Mouse (Mus musculus) embryonic facial prominence, embryonic 12.5 days (tissue): Measurements from ENCODE around the gene Ptprn2. TPM values are rescaled to one million over a fixed set of nuclear protein-coding genes. Genes with fewer than 3 reads are reported as not detected.

Source experiments
- ATAC-seq: fragments of 200-750 bp; cut with Nextera tagmentation; 2 replicates; pipeline ENCODE4 v1.8.0; 2017; ENCODE audit not compliant: insufficient number of reproducible peaks, insufficient read depth, low FRiP score, low TSS enrichment
- H3K27ac ChIP-seq: fragments of 300-500 bp; sonication (generic); 2 replicates; pipeline ENCODE4 v1.5.1; 2016; ENCODE audit warnings: mild to moderate bottlenecking
- H3K27me3 ChIP-seq: fragments of 300-500 bp; sonication (generic); 2 replicates; pipeline ENCODE4 v1.6.1; 2016; ENCODE audit warnings: mild to moderate bottlenecking, moderate library complexity
- H3K36me3 ChIP-seq: fragments of 300-500 bp; sonication (generic); 2 replicates; pipeline ENCODE4 v1.6.1; 2016; ENCODE audit warnings: mild to moderate bottlenecking
- H3K4me1 ChIP-seq: fragments of 300-500 bp; sonication (generic); 2 replicates; pipeline ENCODE4 v1.6.1; 2016
- H3K4me2 ChIP-seq: fragments of 300-500 bp; sonication (generic); replicated peaks from 2 replicates; pipeline ENCODE4 v1.6.1; 2016; ENCODE audit warnings: mild to moderate bottlenecking, moderate library complexity
- H3K4me3 ChIP-seq: fragments of 300-500 bp; sonication (generic); 2 replicates; pipeline ENCODE4 v1.5.1; 2016; ENCODE audit warnings: mild to moderate bottlenecking
- H3K9ac ChIP-seq: fragments of 300-500 bp; sonication (generic); 2 replicates; pipeline ENCODE4 v1.6.1; 2016; ENCODE audit warnings: mild to moderate bottlenecking, moderate library complexity
- H3K9me3 ChIP-seq: fragments of 300-500 bp; sonication (generic); 2 replicates; pipeline ENCODE4 v1.6.1; 2016; ENCODE audit warnings: mild to moderate bottlenecking, moderate library complexity
- WGBS: fragments of 180-500 bp; shearing (Covaris S2); methylation state at CpG from one replicate; pipeline ENCODE4 v1.1.7; 2016; 5-methylcytosine and 5-hydroxymethylcytosine counted together
- polyA plus RNA-seq: library from polyadenylated mRNA; unstranded; fragments of >200 nt; fragmentation: Nextera tagmentation; extraction: Ambion mirVana; gene quantifications from 2 replicates; pipeline ENCODE4 v1.2.1, GENCODE M21; 2016

The Ptprn2 gene
- polyA plus RNA-seq, 1 experiment from 2014 or later = 0.90 TPM

GRCm38 (mm10) chr12:116806089-116806488, 320.6 kb downstream of the Ptprn2 start:
- Histone ChIP-seq H3K9ac (no peak overlapping the region), H3K4me2 (no peak overlapping the region), H3K36me3 (no peaks in the 10 kb centered on the region), H3K27me3 (no peaks in the 10 kb centered on the region), H3K4me1 (no peaks in the 10 kb centered on the region), H3K9me3 (no peaks in the 10 kb centered on the region), H3K27ac (no peak overlapping the region), H3K4me3 (no peak overlapping the region)
- WGBS = 90% methylated on average over 2 of the region's 2 CpGs
- no peak for ATAC-seq

- Histone ChIP-seq H3K36me3 (no peaks in the 10 kb centered on the region), H3K4me1 (no peaks in the 10 kb centered on the region), H3K9me3 (no peaks in the 10 kb centered on the region), H3K27me3 (no peaks in the 10 kb centered on the region), H3K27ac (no peak overlapping the region), H3K9ac (no peak overlapping the region), H3K4me3 (no peak overlapping the region), H3K4me2 (no peak overlapping the region)
- no peak for ATAC-seq
- 86% methylated on average over 5 of the region's 5 CpGs for WGBS
Observed at GRCm38 (mm10) chr12:116813012-116813411, 327.5 kb downstream of the Ptprn2 start.

- 80% methylated on average over 2 of the region's 2 CpGs for WGBS
- Histone ChIP-seq H3K27ac (no peak overlapping the region), H3K27me3 (no peaks in the 10 kb centered on the region), H3K9ac (no peak overlapping the region), H3K9me3 (no peaks in the 10 kb centered on the region), H3K4me2 (no peak overlapping the region), H3K36me3 (no peaks in the 10 kb centered on the region), H3K4me3 (no peak overlapping the region), H3K4me1 (no peaks in the 10 kb centered on the region)
- ATAC-seq = no peak
Observed at GRCm38 (mm10) chr12:116819836-116820235, 334.3 kb downstream of the Ptprn2 start.

GRCm38 (mm10) chr12:116823341-116823740, 337.8 kb downstream of the Ptprn2 start:
- Histone ChIP-seq H3K27me3 (no peaks in the 10 kb centered on the region), H3K9me3 (no peaks in the 10 kb centered on the region), H3K27ac (no peak overlapping the region), H3K36me3 (no peaks in the 10 kb centered on the region), H3K4me1 (no peaks in the 10 kb centered on the region), H3K9ac (no peak overlapping the region), H3K4me2 (no peak overlapping the region), H3K4me3 (no peak overlapping the region)
- 0 out of 2 replicates have a peak, but pooled peaks have one; percentile 47 for ATAC-seq
- 85% methylated on average over 3 of the region's 3 CpGs for WGBS

- Histone ChIP-seq H3K4me2 (no peak overlapping the region), H3K27ac (no peak overlapping the region), H3K9ac (no peak overlapping the region), H3K9me3 (no peaks in the 10 kb centered on the region), H3K4me3 (no peak overlapping the region), H3K36me3 (no peaks in the 10 kb centered on the region), H3K27me3 (no peaks in the 10 kb centered on the region), H3K4me1 (no peaks in the 10 kb centered on the region)
- 43% methylated on average over 7 of the region's 7 CpGs for WGBS
- ATAC-seq = no peak
Observed at GRCm38 (mm10) chr12:116827748-116828147, 342.2 kb downstream of the Ptprn2 start.

GRCm38 (mm10) chr12:116838611-116839192, 353.2 kb downstream of the Ptprn2 start:
- 74% methylated on average over 3 of the region's 3 CpGs for WGBS

GRCm38 (mm10) chr12:116842723-116843272, 357.3 kb downstream of the Ptprn2 start:
- Histone ChIP-seq H3K4me2 (no peak overlapping the region), H3K36me3 (no peaks in the 10 kb centered on the region), H3K9ac (no peak overlapping the region), H3K4me3 (no peak overlapping the region), H3K27me3 (no peaks in the 10 kb centered on the region), H3K4me1 (no peaks in the 10 kb centered on the region), H3K9me3 (no peaks in the 10 kb centered on the region), H3K27ac (no peak overlapping the region)
- WGBS = 75% methylated on average over 8 of the region's 8 CpGs
- ATAC-seq = no peak

More at GRCm38 (mm10) chr12:116838611-116839192, 353.2 kb downstream of the Ptprn2 start:
- no peak for ATAC-seq
- Histone ChIP-seq H3K4me1 (no peaks in the 10 kb centered on the region), H3K36me3 (no peaks in the 10 kb centered on the region), H3K4me2 (no peak overlapping the region), H3K9me3 (no peaks in the 10 kb centered on the region), H3K27me3 (no peaks in the 10 kb centered on the region), H3K4me3 (no peak overlapping the region), H3K27ac (no peak overlapping the region), H3K9ac (no peak overlapping the region)

- H3K9ac ChIP-seq = no peak overlapping the region
- ATAC-seq = no peak
- H3K4me2 ChIP-seq = no peak overlapping the region
- no peak overlapping the region for H3K4me3 ChIP-seq
- H3K4me1 ChIP-seq = no peaks in the 10 kb centered on the region
- H3K27ac ChIP-seq = no peak overlapping the region
- no peaks in the 10 kb centered on the region for H3K9me3 ChIP-seq
- no peaks in the 10 kb centered on the region for H3K27me3 ChIP-seq
- no peaks in the 10 kb centered on the region for H3K36me3 ChIP-seq
Observed at GRCm38 (mm10) chr12:116846220-116846619, 360.7 kb downstream of the Ptprn2 start.

GRCm38 (mm10) chr12:116847021-116847420, 361.5 kb downstream of the Ptprn2 start:
- Histone ChIP-seq H3K4me3 (no peak overlapping the region), H3K9ac (no peak overlapping the region), H3K4me2 (no peak overlapping the region), H3K27me3 (no peaks in the 10 kb centered on the region), H3K9me3 (no peaks in the 10 kb centered on the region), H3K27ac (no peak overlapping the region), H3K36me3 (no peaks in the 10 kb centered on the region), H3K4me1 (no peaks in the 10 kb centered on the region)
- WGBS = 71% methylated on average over 4 of the region's 4 CpGs
- no peak for ATAC-seq

- Histone ChIP-seq H3K4me1 (no peaks in the 10 kb centered on the region), H3K27ac (no peak overlapping the region), H3K9me3 (no peaks in the 10 kb centered on the region), H3K27me3 (no peaks in the 10 kb centered on the region), H3K4me3 (no peak overlapping the region), H3K36me3 (no peaks in the 10 kb centered on the region), H3K9ac (no peak overlapping the region), H3K4me2 (no peak overlapping the region)
- WGBS = 55% methylated on average over 7 of the region's 7 CpGs
- no peak for ATAC-seq
Observed at GRCm38 (mm10) chr12:116856307-116856706, 370.8 kb downstream of the Ptprn2 start.

GRCm38 (mm10) chr12:116861360-116862017, 376.0 kb downstream of the Ptprn2 start:
- Histone ChIP-seq H3K9ac (no peak overlapping the region), H3K27me3 (no peaks in the 10 kb centered on the region), H3K36me3 (no peaks in the 10 kb centered on the region), H3K4me3 (no peak overlapping the region), H3K27ac (no peak overlapping the region), H3K4me1 (no peaks in the 10 kb centered on the region), H3K4me2 (no peak overlapping the region), H3K9me3 (no peaks in the 10 kb centered on the region)
- ATAC-seq = no peak
- WGBS = 82% methylated on average over 4 of the region's 4 CpGs

GRCm38 (mm10) chr12:116863291-116863899, 377.9 kb downstream of the Ptprn2 start:
- no peak for ATAC-seq
- WGBS = 75% methylated on average over 4 of the region's 4 CpGs
- no peaks in the 10 kb centered on the region for H3K27me3 ChIP-seq
- H3K4me3 ChIP-seq = no peak overlapping the region
- no peak overlapping the region for H3K4me2 ChIP-seq
- no peak overlapping the region for H3K9ac ChIP-seq
- no peaks in the 10 kb centered on the region for H3K4me1 ChIP-seq
- H3K36me3 ChIP-seq = no peaks in the 10 kb centered on the region
- no peaks in the 10 kb centered on the region for H3K9me3 ChIP-seq
- no peak overlapping the region for H3K27ac ChIP-seq
